ENCODE assay signal across 20 mouse cellular contexts in genomic region chr13:8352952-8353351, GRCm38 (mm10).
DNase-seq lines count a peak whose midpoint lies in the region; ATAC-seq and TF ChIP-seq lines count a peak whose summit lies in the region.
"Had no signal": no experiment of that assay in that cellular context is flagged by ENCODE, and none has a peak within 500 bp of the region (broad histone marks: within the 10 kb centered on the region; RNA-seq: fewer than 3 reads in every experiment).

No protein-coding gene starts in this region.

- no peaks in the 10 kb centered on the region for H3K36me3 ChIP-seq in hindbrain, embryonic 16.5 days (ENCODE audit: control insufficient read depth, insufficient read depth, low read length)
- no peaks in the 10 kb centered on the region for H3K36me3 ChIP-seq in hindbrain, embryonic 11.5 days (ENCODE audit: control insufficient read depth, insufficient read depth, low read length)
- H3K36me3 ChIP-seq in hindbrain, postnatal 0 days (ENCODE audit: insufficient read depth, low read length), result no peaks in the 10 kb centered on the region
- H3K36me3 ChIP-seq in hindbrain, embryonic 12.5 days, result no peaks in the 10 kb centered on the region
- no peaks in the 10 kb centered on the region for H3K36me3 ChIP-seq in midbrain, postnatal 0 days (ENCODE audit: insufficient read depth, low read length)
- H3K36me3 ChIP-seq in midbrain, embryonic 14.5 days (ENCODE audit: control insufficient read depth, insufficient read depth, low read length), result no peaks in the 10 kb centered on the region
- H3K36me3 ChIP-seq: G1E had no signal

- H3K4me3 ChIP-seq in hindbrain, embryonic 16.5 days (ENCODE audit: low read length), result no peak overlapping the region
- no peak overlapping the region for H3K4me3 ChIP-seq in hindbrain, embryonic 11.5 days (ENCODE audit: low read depth, low read length)
- no peak overlapping the region for H3K4me3 ChIP-seq in hindbrain, postnatal 0 days (ENCODE audit: low read length)
- H3K4me3 ChIP-seq in hindbrain, embryonic 12.5 days, result no peak overlapping the region
- H3K4me3 ChIP-seq in midbrain, postnatal 0 days (ENCODE audit: low read depth, low read length), result no peak overlapping the region
- no peak overlapping the region for H3K4me3 ChIP-seq in midbrain, embryonic 14.5 days (replicated peaks; ENCODE audit: low read depth, low read length)

- H3K27me3 ChIP-seq in hindbrain, embryonic 16.5 days (replicated peaks; ENCODE audit: control insufficient read depth, insufficient read depth, low read length), result no peaks in the 10 kb centered on the region
- no peaks in the 10 kb centered on the region for H3K27me3 ChIP-seq in hindbrain, embryonic 11.5 days (ENCODE audit: control insufficient read depth, insufficient read depth, low read length)
- no peaks in the 10 kb centered on the region for H3K27me3 ChIP-seq in hindbrain, postnatal 0 days (ENCODE audit: insufficient read depth, low read length)
- no peaks in the 10 kb centered on the region for H3K27me3 ChIP-seq in hindbrain, embryonic 12.5 days
- no peaks in the 10 kb centered on the region for H3K27me3 ChIP-seq in midbrain, postnatal 0 days (ENCODE audit: insufficient read depth, low read length)
- no peaks in the 10 kb centered on the region for H3K27me3 ChIP-seq in midbrain, embryonic 14.5 days (ENCODE audit: control insufficient read depth, insufficient read depth, low read length)
- H3K27me3 ChIP-seq: CH12.LX had no signal

- H3K9me3 ChIP-seq in hindbrain, embryonic 16.5 days (ENCODE audit: control insufficient read depth, low read length), result no peaks in the 10 kb centered on the region
- H3K9me3 ChIP-seq in hindbrain, embryonic 11.5 days (ENCODE audit: control insufficient read depth, low read length), result no peaks in the 10 kb centered on the region
- no peaks in the 10 kb centered on the region for H3K9me3 ChIP-seq in hindbrain, postnatal 0 days (ENCODE audit: low read length)
- no peaks in the 10 kb centered on the region for H3K9me3 ChIP-seq in hindbrain, embryonic 12.5 days (replicated peaks)
- no peaks in the 10 kb centered on the region for H3K9me3 ChIP-seq in midbrain, postnatal 0 days (ENCODE audit: low read length)
- H3K9me3 ChIP-seq in midbrain, embryonic 14.5 days (ENCODE audit: control insufficient read depth, low read length), result no peaks in the 10 kb centered on the region
- H3K9me3 ChIP-seq: G1E had no signal

- no peak overlapping the region for H3K4me2 ChIP-seq in hindbrain, embryonic 16.5 days (ENCODE audit: low read length)
- no peak overlapping the region for H3K4me2 ChIP-seq in hindbrain, embryonic 11.5 days (replicated peaks; ENCODE audit: low read depth, low read length)
- no peak overlapping the region for H3K4me2 ChIP-seq in hindbrain, postnatal 0 days (ENCODE audit: low read depth, low read length)
- H3K4me2 ChIP-seq in hindbrain, embryonic 12.5 days (replicated peaks), result no peak overlapping the region
- no peak overlapping the region for H3K4me2 ChIP-seq in midbrain, postnatal 0 days (ENCODE audit: low read depth, low read length, poor library complexity, severe bottlenecking)
- H3K4me2 ChIP-seq in midbrain, embryonic 14.5 days (ENCODE audit: low read length), result no peak overlapping the region

- DNase-seq in cerebellum, postnatal 10 days, result no peak
- DNase-seq in hindbrain, embryonic 11.5 days (ENCODE audit: low spot score), result no peak
- no peak for DNase-seq in hindbrain, postnatal 0 days (ENCODE audit: low spot score)
- peak; percentile 48 for DNase-seq in midbrain, postnatal 0 days (ENCODE audit: low spot score)
- no peak for DNase-seq in midbrain, embryonic 14.5 days
- DNase-seq: adrenal gland, adult 2 months; adrenal gland, adult 8-10 months; adrenal gland, postnatal 10 days; adrenal gland, postnatal 14 days; adrenal gland, postnatal 25 days; adrenal gland, postnatal 36 days; B cell, adult 2 months had no signal

- H3K4me1 ChIP-seq in hindbrain, embryonic 16.5 days (ENCODE audit: control insufficient read depth, insufficient read depth, low read depth, low read length), result no peaks in the 10 kb centered on the region
- no peaks in the 10 kb centered on the region for H3K4me1 ChIP-seq in hindbrain, embryonic 11.5 days (replicated peaks; ENCODE audit: control insufficient read depth, insufficient read depth, low read length)
- no peaks in the 10 kb centered on the region for H3K4me1 ChIP-seq in hindbrain, postnatal 0 days (ENCODE audit: insufficient read depth, low read length)
- H3K4me1 ChIP-seq in hindbrain, embryonic 12.5 days, result no peaks in the 10 kb centered on the region
- H3K4me1 ChIP-seq in midbrain, postnatal 0 days (ENCODE audit: insufficient read depth, low read length), result no peaks in the 10 kb centered on the region
- no peaks in the 10 kb centered on the region for H3K4me1 ChIP-seq in midbrain, embryonic 14.5 days (ENCODE audit: control insufficient read depth, insufficient read depth, low read length)

- peak; percentile 26; the same call in 1 of the 2 replicates for ATAC-seq in cerebellum, adult (ENCODE audit: insufficient number of reproducible peaks, low FRiP score, low TSS enrichment)
- peak; percentile 17; the same call in 1 of the 2 replicates for ATAC-seq in hindbrain, embryonic 16.5 days
- no peak for ATAC-seq in hindbrain, embryonic 11.5 days (ENCODE audit: low FRiP score)
- peak; percentile 93 for ATAC-seq in hindbrain, postnatal 0 days
- ATAC-seq in hindbrain, embryonic 12.5 days (ENCODE audit: low FRiP score), result no peak
- ATAC-seq in midbrain, postnatal 0 days (ENCODE audit: low FRiP score), result peak; percentile 52; the same call in 1 of the 2 replicates
- ATAC-seq in midbrain, embryonic 14.5 days (ENCODE audit: low FRiP score, low TSS enrichment), result no peak
- ATAC-seq: activated CD4-positive, CD25-positive, alpha-beta regulatory T cell, adult 4 months; CD4-positive, CD25-positive, alpha-beta regulatory T cell, adult 4 months; Patski had no signal

- H3K9ac ChIP-seq in hindbrain, embryonic 16.5 days (ENCODE audit: low read depth, low read length), result no peak overlapping the region
- H3K9ac ChIP-seq in hindbrain, embryonic 11.5 days (ENCODE audit: low read depth, low read length), result no peak overlapping the region
- no peak overlapping the region for H3K9ac ChIP-seq in hindbrain, postnatal 0 days (replicated peaks; ENCODE audit: low read length)
- H3K9ac ChIP-seq in hindbrain, embryonic 12.5 days, result no peak overlapping the region
- H3K9ac ChIP-seq in midbrain, postnatal 0 days (replicated peaks; ENCODE audit: low read length, poor library complexity, severe bottlenecking), result no peak overlapping the region
- no peak overlapping the region for H3K9ac ChIP-seq in midbrain, embryonic 14.5 days (replicated peaks; ENCODE audit: low read length)

- no peak overlapping the region for H3K27ac ChIP-seq in hindbrain, embryonic 16.5 days (ENCODE audit: low read depth, low read length)
- H3K27ac ChIP-seq in hindbrain, embryonic 11.5 days (ENCODE audit: low read depth, low read length), result no peak overlapping the region
- H3K27ac ChIP-seq in hindbrain, postnatal 0 days, result no peak overlapping the region
- H3K27ac ChIP-seq in hindbrain, embryonic 12.5 days, result no peak overlapping the region
- H3K27ac ChIP-seq in midbrain, postnatal 0 days (ENCODE audit: low read depth, low read length), result no peak overlapping the region
- no peak overlapping the region for H3K27ac ChIP-seq in midbrain, embryonic 14.5 days (replicated peaks; ENCODE audit: low read depth, low read length)

- no peak for TF ChIP-seq CTCF in hindbrain, postnatal 0 days (IDR thresholded peaks at IDR 0.05; ENCODE audit: low read depth)
- no peak for TF ChIP-seq CTCF in midbrain, postnatal 0 days (IDR thresholded peaks at IDR 0.05)

Comparison
In these comparisons a context has a peak if more than half of its experiments do, and no peak if none do; other contexts are left out.
1. ATAC-seq: peak in cerebellum, adult (single experiment), hindbrain, embryonic 16.5 days (single experiment), hindbrain, postnatal 0 days (single experiment) and midbrain, postnatal 0 days (single experiment); none in hindbrain, embryonic 11.5 days (single experiment), hindbrain, embryonic 12.5 days (single experiment) and midbrain, embryonic 14.5 days (single experiment).